Mouse (Mus musculus): Measurements from ENCODE around the gene Fam222b.

Gene Fam222b

DNA sequence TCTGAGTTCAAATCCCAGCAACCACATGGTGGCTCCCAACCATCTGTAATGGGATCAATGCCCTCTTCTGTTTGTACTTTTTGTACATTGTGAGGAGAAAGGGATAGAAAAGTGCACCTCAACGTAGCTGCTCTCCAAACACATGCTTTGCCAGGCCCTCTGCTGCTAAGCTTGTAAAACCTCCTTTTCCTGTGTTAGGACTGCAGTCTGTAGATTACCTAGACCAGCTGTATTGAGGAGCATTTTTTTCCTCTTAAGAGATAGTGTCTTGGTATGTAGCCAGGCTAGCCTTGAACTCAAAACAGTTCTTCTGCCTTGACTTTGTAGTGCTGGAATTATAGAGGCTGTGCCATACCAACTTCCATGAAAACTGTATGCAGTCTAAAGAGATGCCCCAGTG, 41.7 kb downstream of the Fam222b start:
- no peak for DNase-seq (ENCODE audit: low spot score in 2 of 2)

DNA sequence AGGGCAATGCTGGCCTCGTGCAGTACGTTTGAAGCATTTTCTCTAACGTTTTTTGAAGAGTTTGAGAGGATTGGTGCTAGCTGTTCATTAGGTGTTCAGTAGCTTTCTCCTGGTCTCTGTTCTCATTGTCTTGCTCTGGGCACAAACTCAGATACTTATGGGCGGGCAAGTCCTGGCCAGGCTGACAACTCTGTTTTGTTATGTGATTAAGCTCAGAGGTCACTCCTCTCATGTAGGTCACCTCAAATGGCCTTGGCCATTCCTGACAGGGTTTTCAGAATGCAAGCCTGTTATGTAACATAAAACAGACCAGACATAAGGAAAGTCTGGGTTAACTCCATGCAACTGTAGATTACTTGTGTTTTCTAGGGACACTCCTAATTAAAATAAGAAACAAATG, 43.1 kb downstream of the Fam222b start:
- DNase-seq (ENCODE audit: low spot score in 2 of 2) = no peak

DNA sequence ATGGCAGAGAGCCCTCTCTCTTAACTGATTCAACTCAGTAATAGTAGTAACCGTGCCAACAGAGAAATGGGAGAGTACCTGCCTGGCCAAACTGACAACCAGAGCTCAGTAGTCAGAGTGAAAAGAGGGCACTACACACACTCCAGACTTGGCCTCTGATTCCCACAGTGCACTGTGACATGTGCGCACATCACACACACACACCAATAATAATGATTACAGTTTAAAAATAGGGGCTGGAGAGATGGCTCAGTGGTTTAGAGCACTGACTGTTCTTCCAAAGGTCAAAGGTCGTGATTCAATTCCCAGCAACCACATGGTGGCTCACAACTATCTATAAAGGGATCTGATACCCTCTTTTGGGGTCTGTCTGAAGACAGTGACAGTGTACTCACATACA, 43.6 kb downstream of the Fam222b start:
- DNase-seq (ENCODE audit: low spot score in 2 of 2) = no peak

DNA sequence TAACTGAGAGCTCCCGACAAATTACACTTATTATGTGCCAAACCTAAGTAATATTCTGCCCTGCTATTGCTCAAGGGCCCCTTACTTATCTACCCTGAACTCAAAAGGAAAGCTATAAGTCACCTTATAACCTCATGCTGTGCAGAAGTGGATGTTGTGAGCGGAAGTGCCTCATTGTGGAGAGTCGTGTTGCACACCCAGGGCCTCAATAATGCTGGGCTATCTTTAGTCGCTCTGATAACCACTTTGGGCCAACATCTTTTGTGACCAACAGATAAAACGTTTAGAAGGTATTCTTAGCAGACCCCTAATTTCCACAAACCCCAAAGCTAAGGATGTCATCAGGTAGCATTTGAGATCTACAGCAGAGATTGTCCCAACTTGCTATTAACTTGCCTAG, 46.2 kb downstream of the Fam222b start:
- DNase-seq (ENCODE audit: low spot score in 2 of 2) = no peak

DNA sequence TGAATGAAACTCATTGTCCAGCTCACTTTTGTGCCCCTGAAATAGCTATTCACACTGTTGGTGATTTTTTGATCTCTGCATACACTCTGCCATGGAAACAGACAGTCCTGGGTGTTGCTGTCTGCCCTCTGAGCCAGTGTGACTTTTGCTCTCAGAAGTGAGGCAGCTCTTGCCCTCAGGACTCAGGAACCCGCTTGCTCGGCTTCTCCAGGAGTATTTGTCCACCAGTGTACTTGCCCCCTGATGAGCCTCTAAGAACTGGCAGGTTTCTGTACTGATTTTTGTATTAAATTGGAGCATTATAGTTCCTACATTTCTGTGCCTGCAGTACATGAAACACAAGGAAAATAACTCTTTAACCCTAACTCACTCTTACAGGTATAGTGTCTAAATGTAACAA, 49.1 kb downstream of the Fam222b start:
- no peak for DNase-seq (ENCODE audit: low spot score in 2 of 2)

DNA sequence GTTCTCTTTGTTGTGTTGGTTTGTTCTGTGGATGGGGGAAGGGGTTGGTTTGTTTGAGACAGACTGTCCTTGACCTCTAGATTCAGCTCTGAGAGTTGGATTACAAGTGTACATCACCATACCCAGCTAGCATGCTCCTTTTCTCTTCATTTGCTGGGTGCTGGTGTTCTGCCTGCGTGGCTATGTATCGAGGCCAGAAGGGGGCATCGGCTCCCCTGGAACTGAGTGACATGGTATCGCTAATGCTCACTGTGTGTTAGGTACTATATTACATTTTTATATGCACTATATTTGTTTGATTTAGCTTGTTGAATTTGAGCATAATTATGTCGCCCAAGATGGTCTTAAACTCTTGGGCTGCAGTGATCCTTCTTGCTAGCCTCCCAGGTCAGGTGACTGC, 51.7 kb downstream of the Fam222b start:
- DNase-seq (ENCODE audit: low spot score in 2 of 2) = no peak

DNA sequence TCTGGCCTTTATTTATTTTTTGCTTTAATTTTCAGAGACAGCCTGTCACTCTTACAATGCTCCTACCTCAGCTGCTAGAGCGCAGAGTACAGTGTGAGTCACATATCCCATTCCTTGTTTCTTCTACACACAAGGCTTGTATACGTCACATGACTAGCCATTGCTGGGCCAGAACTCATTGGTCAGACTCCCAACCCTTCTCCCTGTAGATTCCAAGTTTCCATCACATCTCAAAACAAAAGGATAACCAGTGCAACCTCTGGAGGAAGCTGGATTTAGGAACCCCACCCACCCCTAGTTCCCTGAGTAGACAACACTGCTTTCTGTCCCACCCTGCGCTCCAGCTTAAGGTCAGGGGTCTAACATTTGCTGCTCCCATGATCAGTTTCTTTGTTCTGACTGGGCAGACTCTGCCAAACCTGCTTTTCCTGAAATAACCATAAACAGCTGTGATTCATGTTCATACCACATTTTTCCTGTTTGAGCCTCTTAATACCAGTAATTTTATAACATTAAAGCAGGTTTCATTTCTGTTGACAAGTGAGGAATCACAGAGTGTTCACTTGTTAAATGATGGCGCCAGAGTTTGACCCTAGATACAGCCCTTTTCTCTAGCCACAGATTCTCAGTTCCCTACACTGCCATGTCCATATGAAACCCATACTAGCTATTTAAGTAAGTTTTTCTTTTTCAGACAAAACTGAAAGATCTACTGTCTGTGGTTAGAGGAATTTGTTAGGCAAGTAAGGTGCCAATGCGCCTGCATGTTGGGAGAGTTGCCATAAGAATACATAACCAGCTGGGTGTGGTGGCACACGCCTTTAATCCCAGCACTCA, 52.5 kb downstream of the Fam222b start:
- no peak for DNase-seq (ENCODE audit: low spot score in 2 of 2)

DNA sequence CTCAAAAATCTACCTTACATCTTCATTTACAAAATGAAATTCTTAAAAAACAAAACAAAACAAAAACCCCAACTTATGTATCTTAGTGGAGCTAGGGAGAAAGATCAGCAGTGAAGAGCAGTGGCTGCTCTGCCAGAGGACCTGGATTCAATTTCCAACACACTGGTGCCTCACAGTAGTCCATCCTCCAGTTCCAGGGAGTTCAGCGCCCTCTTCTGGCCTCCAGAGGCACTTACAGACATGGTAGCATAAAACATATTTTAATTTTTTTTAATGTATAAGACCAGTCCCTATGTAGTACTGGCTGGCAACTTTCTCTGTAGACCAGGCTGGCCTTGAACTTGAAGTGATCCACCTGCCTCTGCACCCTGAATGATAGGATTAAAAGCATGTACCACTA, 56.7 kb downstream of the Fam222b start:
- DNase-seq (ENCODE audit: low spot score in 2 of 2) = no peak

DNA sequence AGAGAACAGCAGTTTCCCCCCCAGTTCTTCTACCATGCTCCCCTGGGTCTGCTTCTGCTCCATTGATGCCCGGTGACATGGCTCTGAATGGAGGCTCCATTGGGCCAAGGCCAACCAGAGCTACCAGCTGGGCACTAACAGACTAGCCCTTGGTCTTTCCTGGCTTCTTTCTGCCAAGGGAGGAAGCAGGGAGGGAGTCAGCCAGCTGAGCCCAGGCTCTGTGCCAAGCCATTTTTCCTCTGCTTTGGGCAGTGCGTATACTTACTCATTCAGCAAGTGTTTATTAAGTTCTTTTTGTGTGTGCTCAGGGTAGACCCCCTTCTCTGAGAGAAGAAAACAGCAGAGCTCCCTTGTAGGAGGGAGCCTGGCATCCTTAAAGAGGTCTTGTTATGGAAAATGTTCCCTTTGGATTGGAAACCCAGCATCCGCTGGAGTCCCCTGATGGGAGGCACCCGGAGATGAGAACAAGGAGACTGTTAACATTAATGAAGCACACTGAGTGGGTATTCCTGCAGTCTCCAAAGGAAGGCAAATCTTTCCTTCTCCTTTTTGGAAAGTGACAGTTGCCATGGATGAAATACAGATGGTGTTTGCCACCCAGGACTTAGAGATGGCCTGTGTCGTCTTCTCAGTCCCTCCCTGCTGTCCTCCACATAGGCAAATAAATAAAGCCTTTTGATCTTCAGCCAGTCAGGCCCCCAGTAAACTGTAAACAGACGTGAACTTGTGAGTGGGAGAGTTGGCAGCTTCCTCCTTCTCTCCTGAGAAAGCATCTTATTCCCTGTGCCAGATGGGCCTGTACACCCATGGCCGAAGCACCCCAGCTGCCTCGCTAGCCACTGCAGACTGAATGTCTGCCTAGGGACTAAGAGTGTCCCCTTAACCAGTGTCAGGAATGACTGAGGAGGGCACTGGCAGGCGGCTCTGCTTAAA, 58.1 kb downstream of the Fam222b start:
- DNase-seq (ENCODE audit: low spot score in 2 of 2) = peak; percentile 80 to 86

DNA sequence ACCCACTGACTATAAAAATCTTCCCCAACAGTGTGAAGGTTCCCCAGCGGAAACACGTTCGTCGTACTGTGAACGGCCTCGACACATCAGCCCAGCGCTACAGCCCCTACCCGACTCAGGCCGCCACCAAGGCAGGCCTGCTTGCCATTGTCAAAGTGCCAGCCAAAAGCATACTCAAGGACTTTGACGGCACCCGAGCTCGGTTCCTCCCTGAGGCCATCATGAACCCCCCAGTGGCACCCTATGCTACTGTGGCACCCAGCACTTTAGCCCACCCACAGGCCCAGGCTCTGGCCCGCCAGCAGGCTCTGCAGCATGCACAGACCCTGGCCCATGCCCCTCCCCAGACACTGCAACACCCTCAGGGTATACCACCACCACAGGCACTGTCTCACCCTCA, 59.3 kb downstream of the Fam222b start:
- DNase-seq (ENCODE audit: low spot score in 2 of 2) = no peak

DNA sequence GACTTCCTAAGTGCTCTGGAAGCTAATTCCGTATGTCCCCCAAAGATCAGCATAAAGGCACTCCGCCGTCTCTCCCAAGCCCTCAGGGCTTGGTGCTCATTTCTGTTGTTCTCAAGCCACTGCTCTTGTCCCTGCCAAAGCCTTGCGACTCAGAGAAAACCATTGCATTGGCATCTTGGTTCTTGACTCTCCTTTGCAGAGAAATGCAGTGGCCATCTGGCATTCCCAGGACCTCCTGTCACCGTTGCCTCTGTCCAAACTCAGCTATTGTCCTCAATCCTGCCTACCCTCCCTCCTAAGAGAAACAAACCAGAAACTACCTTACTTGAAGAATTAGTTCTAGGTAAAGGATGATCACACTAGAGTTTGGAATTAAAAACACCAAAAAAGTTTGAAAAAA, 61.2 kb downstream of the Fam222b start:
- no peak for DNase-seq (ENCODE audit: low spot score in 2 of 2)

DNA sequence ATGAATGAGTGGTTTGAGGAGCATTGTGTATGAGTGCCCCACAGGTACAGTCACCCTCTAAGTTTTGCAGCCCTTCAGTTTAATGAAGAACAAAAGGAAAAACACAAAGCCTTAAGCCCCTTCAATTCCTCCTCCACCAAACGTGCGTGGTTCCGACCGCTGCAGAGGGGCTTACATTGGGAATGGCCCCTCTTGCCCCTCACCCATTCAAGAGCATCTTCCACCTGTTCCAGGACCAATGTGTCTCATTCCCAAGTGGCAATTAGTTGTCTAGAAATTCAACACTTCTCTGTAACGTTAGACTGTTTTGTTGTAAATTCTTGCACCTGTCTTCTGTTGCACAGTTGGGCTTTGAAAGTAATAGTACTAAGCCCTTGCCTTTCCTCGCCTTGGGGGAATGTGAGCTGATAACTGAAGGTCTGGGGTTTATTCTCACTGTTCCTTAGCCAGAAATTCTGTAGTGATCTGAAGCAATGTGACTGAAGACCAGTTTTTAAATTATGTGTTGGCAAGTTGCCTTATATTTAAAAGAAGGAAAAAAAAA, 61.8 kb downstream of the Fam222b start:
- DNase-seq (ENCODE audit: low spot score in 2 of 2) = no peak

DNA sequence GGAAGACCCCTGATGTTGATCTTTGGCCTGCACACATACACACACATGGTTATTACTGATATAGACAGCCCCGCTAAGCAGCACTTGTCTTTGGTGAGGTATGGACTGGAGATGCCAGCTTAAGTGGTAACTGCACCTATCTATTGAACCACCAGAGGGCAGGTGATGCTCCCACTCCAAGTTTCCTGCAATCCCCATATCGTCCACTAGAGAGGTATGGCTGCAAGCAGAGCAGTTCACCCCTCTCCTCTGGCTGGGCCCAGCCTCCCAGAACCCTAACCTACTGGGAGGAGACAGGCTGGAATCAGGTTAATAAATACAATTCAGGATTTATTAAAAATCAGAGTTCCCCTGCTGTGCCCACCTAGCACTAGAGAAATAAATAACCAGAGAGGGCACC, 64.6 kb downstream of the Fam222b start:
- peak in 1 of 2 experiments; percentile 75 for DNase-seq (ENCODE audit: low spot score in 2 of 2)

DNA sequence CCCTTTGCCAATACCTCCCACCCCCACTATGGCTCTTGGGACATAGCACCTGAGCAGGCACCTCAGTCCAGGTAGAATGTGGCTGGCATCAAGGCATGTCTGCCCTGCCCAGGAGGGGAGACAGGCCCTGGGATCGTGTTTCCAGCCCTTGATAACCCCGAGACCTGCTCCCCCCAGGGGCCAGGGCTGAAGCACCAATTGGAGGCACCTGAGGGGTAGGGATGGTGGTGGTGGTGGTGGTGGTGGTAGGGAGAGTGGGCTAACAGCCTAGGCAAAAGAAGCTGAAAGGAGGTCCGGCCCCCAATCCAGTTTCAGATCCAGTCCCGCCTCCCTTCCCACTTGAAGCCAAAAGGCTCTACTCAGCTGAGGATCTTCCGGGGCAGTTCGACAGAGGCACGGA, 65.1 kb downstream of the Fam222b start:
- DNase-seq (ENCODE audit: low spot score in 2 of 2) = no peak

DNA sequence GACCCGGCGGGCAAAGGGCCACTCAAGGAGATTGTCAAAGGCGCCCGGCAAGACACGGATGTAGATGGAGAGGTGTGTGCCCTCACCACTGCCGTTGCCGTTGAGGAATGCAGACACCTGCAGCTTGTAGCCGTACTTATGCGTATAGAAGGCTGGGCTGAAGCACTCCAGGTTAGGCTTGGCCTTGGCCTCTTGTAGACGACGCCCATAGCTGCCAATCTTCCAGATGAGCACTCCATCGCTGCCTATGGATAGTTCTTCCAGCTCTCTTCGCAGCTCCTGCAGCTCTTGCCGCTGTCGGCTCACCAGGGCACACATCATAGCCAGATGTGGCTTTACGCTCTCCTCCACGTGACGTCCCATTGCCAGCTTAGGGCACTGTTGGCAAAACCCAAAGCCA, 65.7 kb downstream of the Fam222b start:
- no peak for DNase-seq (ENCODE audit: low spot score in 2 of 2)

DNA sequence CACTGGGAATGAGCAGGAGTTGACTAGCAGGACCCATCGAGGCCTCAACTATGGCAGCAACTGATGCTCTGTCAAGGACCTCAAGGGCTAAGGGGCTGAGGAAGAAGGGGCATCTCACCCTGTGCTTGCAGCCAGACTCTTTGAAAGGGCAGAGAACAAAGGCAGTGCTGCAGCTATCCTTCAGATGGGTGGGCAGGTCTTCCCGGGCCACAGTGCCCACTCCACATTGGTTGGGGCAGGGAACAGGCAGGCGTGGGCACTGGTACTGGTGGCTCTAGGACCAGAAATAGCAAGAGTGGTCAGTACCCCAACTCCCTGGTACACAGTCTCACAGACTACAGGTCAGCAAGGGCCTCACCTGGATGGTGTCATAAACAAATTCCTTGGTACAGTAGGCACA, 66.2 kb downstream of the Fam222b start:
- DNase-seq (ENCODE audit: low spot score in 2 of 2) = no peak

DNA sequence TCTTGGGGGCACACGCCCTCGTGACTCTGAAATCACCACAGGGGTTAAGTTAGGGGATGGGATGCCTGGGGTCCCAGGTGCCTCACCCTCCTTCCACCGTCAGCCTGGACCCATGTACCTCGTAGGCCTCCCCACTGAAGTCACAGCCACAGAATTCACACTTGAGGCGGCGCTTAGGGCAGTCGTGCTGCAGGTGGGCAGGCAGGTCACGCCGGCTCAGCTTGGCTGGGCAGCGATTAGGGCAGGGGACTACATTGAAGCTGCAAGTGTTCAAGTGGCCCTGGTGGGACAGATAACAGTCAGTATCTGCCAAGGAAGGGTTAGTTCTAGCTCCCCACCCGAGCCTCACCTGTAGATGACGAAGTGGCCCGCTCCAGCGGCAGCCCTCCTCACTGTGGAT, 66.7 kb downstream of the Fam222b start:
- DNase-seq (ENCODE audit: low spot score in 2 of 2) = no peak

DNA sequence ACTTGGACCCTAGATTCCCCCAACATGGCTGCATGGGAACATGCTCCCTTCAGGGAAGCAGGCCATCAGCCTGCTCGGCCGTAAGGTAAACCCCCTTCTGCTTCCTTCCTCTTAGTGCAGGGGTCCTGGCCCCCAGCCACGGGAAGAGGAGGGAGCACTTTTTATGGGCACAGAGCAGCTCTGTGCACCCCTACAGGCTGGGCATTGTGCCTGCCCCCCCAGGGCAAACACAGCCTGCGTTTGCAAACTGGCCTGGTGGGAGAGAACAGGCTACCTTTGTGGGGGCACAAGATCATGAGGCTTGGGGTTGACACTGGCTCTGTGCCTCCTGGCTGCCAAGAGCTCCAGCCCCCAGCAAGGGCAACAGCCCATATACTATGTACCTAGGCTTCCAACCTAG, 67.5 kb downstream of the Fam222b start:
- peak in 1 of 2 experiments; percentile 62 for DNase-seq (ENCODE audit: low spot score in 2 of 2)

DNA sequence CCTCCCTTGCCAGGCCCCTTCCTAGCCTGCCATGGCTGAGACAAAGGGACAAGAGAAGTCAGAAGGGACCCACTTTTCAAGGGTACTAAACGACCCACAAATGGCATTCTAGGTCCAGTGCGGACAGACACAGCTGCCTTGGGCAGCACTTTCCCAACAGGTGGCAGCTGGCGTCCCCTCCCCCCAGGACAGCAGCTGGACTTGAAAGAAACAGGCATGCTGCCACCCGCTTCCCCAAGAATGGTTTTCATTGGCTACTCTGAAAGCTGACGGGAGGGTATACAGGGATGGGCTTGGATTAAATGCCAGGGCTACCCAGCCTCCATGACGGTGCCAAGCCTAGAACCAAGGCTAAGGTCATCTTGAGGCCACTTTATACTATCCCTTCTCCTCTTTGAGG, 68.0 kb downstream of the Fam222b start:
- DNase-seq (ENCODE audit: low spot score in 2 of 2) = peak; percentile 67 to 80

DNA sequence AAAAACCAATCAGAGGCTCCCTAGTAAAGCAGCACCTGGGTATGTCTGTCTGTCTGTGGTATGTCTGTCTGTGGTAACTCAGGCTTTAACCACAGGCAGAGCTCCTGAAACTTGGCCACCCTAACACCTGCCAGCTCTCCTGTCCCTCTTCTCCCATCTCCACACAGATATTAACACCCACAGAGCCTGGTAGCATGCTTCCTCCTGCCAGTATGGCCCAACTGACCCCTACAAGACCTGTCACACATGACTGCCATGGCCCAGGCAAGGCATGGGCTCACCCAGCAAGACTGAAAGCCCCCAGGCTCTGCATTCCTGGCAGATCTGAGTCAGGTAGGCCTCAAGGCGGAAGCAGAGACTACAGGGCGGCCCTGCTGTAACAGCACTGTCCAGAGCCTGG, 68.6 kb downstream of the Fam222b start:
- DNase-seq (ENCODE audit: low spot score in 2 of 2) = no peak

DNA sequence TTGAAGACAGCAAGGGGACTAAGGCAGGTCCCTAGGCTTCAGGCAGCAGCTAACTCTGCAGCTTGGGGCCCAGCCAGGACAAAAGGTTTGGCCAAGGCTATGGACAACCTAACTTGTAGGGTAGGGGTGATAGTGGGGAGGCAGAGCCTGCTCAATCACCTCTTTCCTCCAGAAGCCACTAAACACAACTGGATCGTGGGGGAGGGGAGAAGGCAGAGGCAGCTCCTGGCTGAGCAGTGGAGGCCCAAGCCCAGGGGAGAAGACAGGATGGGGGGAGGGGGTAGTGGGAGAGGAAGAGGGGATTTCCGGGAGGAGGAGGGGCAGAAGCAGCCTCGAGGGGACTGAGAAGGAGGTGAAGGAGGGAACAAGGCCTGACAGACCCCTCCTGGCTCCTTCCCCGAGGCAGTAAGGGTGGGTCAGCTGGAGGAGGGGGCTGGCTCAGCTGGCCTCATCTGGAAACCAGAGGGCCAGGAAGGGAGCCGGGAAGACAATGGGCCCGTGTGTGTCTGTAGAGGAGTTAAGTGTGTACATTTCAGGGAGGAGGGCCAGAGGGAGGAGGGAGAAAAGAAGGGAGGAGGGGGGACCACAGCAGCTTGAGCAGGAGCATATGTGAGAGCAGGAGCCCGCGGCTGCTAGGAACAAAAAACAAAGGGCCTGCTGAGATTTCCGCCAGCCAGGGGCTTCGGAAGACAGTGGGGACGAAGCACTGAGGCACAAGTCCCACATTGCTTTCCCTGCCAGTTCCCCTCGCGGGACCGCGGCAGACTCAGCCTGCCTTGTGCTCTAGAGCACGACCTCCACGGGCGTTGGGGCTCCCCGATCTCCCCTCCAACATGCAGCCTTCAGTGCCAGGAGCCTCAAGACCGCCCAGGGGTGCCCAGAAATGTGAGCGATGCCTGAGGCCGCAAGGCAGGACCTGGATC, 69.5 kb downstream of the Fam222b start:
- peak in 1 of 2 experiments; percentile 54 for DNase-seq (ENCODE audit: low spot score in 2 of 2)

DNA sequence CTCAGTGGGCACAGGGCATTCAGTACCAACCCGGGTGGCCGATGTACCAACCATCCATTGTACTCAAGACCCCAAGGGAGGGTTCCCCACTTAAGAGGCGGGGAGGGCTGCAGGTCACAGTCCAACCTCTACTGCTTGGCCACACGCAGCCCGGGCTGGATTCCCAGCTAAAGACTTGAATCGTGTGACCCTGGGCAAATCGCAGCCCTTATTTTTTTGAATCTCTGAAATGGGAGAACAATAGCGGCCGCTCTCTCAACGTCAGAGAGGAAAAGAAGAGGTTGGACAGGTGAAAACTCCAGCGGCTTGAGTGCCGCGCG, 70.1 kb downstream of the Fam222b start:
- no peak for DNase-seq (ENCODE audit: low spot score in 2 of 2)
